27 mouse cellular contexts compared by ENCODE assay signal in genomic region chr2:148502321-148502720, GRCm38 (mm10). TPM values are rescaled to one million over a fixed set of nuclear protein-coding genes. Genes with fewer than 3 reads are reported as not detected.
DNase-seq lines count a peak whose midpoint lies in the region; ATAC-seq and TF ChIP-seq lines count a peak whose summit lies in the region.
"Had no signal": no experiment of that assay in that cellular context is flagged by ENCODE, and none has a peak within 500 bp of the region (broad histone marks: within the 10 kb centered on the region; RNA-seq: fewer than 3 reads in every experiment).

No protein-coding gene starts in this region.

- no peak overlapping the region for H3K9ac ChIP-seq in lung, embryonic 15.5 days
- H3K9ac ChIP-seq: embryonic facial prominence, embryonic 12.5 days; embryonic facial prominence, embryonic 15.5 days; forebrain, postnatal 0 days; heart, embryonic 12.5 days; heart, embryonic 15.5 days; hindbrain, embryonic 13.5 days; intestine, embryonic 15.5 days had no signal

- 46% methylated on average over 2 of the region's 2 CpGs for WGBS in lung, embryonic 15.5 days
- WGBS in lung, adult 2 months, result 50% methylated on average over 2 of the region's 2 CpGs

- no peaks in the 10 kb centered on the region for H3K9me3 ChIP-seq in lung, embryonic 15.5 days
- H3K9me3 ChIP-seq: embryonic facial prominence, embryonic 12.5 days; embryonic facial prominence, embryonic 15.5 days; heart, embryonic 12.5 days; heart, embryonic 15.5 days; hindbrain, embryonic 10.5 days; hindbrain, embryonic 13.5 days; intestine, embryonic 15.5 days had no signal

- no peak for TF ChIP-seq CTCF in gastrocnemius, adult 2 months (IDR thresholded peaks at IDR 0.05)
- no peak for TF ChIP-seq CTCF in lung, adult 2 months (IDR thresholded peaks at IDR 0.05; ENCODE audit: insufficient read depth, low read length)
- TF ChIP-seq CTCF in left cerebral cortex, adult 2 months (IDR thresholded peaks at IDR 0.05), result no peak

- ATAC-seq in lung, embryonic 15.5 days (ENCODE audit: borderline replicate concordance, extremely low read depth, low FRiP score, low TSS enrichment), result no peak
- ATAC-seq: forebrain, embryonic 14.5 days; forebrain, postnatal 0 days; hindbrain, embryonic 16.5 days; intestine, embryonic 15.5 days had no signal

- peak; percentile 52 for DNase-seq in gastrocnemius, adult 2 months
- DNase-seq in gastrocnemius, postnatal 14 days, result no peak
- no peak for DNase-seq in lung, adult 2 months
- DNase-seq in brain, adult 2 months (ENCODE audit: low read depth, low spot score), result peak; percentile 22
- DNase-seq in left cerebral cortex, adult 2 months (ENCODE audit: extremely low spot score in 1 of 2, low spot score in 2 of 2), result no peak
- DNase-seq: adrenal gland, adult 8-10 months; adrenal gland, postnatal 25 days; B cell, adult 2 months; cerebellum, adult 18-20 months; cerebellum, adult 9-10 months; cerebellum, postnatal 25 days; forebrain, postnatal 0 days; gastrocnemius, postnatal 25 days; heart, adult 18-20 months; heart, postnatal 10 days; heart, postnatal 36 days had no signal

- no peaks in the 10 kb centered on the region for H3K36me3 ChIP-seq in lung, embryonic 15.5 days
- H3K36me3 ChIP-seq: embryonic facial prominence, embryonic 12.5 days; embryonic facial prominence, embryonic 15.5 days; heart, embryonic 12.5 days; heart, embryonic 15.5 days; hindbrain, embryonic 10.5 days; hindbrain, embryonic 13.5 days; intestine, embryonic 15.5 days had no signal

- H3K27ac ChIP-seq in gastrocnemius, adult 2 months, result peak overlapping the region; percentile 84
- H3K27ac ChIP-seq in lung, embryonic 15.5 days, result peak overlapping the region; percentile 62
- no peak overlapping the region for H3K27ac ChIP-seq in left cerebral cortex, adult 2 months
- H3K27ac ChIP-seq: embryonic facial prominence, embryonic 12.5 days; embryonic facial prominence, embryonic 15.5 days; heart, embryonic 15.5 days; hindbrain, embryonic 10.5 days; hindbrain, embryonic 13.5 days; intestine, embryonic 15.5 days had no signal

- no peak overlapping the region for H3K4me3 ChIP-seq in gastrocnemius, adult 2 months
- no peak overlapping the region for H3K4me3 ChIP-seq in lung, embryonic 15.5 days
- no peak overlapping the region for H3K4me3 ChIP-seq in lung, adult 2 months (replicated peaks; ENCODE audit: extremely low read depth, low read depth, low read length)
- no peak overlapping the region for H3K4me3 ChIP-seq in left cerebral cortex, adult 2 months
- H3K4me3 ChIP-seq: embryonic facial prominence, embryonic 12.5 days; embryonic facial prominence, embryonic 15.5 days; heart, embryonic 12.5 days; heart, embryonic 15.5 days; hindbrain, embryonic 10.5 days; hindbrain, embryonic 13.5 days; intestine, embryonic 15.5 days had no signal

- peaks cover 29% of the 10 kb centered on the region for H3K4me1 ChIP-seq in lung, embryonic 15.5 days
- peaks cover 19% of the 10 kb centered on the region for H3K4me1 ChIP-seq in lung, adult 2 months (ENCODE audit: control insufficient read depth, insufficient read depth, low read length)
- H3K4me1 ChIP-seq: embryonic facial prominence, embryonic 12.5 days; embryonic facial prominence, embryonic 15.5 days; hindbrain, embryonic 10.5 days; hindbrain, embryonic 13.5 days; intestine, embryonic 15.5 days had no signal

- no peak for TF ChIP-seq POLR2A in lung, adult 2 months (IDR thresholded peaks at IDR 0.05; ENCODE audit: borderline replicate concordance, extremely low read depth, low read depth, low read length)

- H3K27me3 ChIP-seq in lung, embryonic 15.5 days, result no peaks in the 10 kb centered on the region
- H3K27me3 ChIP-seq: embryonic facial prominence, embryonic 12.5 days; embryonic facial prominence, embryonic 15.5 days; heart, embryonic 12.5 days; heart, embryonic 15.5 days; hindbrain, embryonic 13.5 days; intestine, embryonic 15.5 days had no signal

- intact Hi-C loops in gastrocnemius, adult 2 months (cut with DNase I), result loop anchor here (5.0 kb wide), 1 partner anchor 50 kb away; no protein-coding TSS in a partner anchor
- intact Hi-C loops in gastrocnemius, postnatal 14 days (cut with DNase I; ENCODE audit: low total_unique reads), result no loop called here
- intact Hi-C loops in left cerebral cortex, adult 2 months (cut with DNase I), result no loop called here

- no peak overlapping the region for H3K4me2 ChIP-seq in lung, embryonic 15.5 days
- H3K4me2 ChIP-seq: embryonic facial prominence, embryonic 12.5 days; embryonic facial prominence, embryonic 15.5 days; heart, embryonic 12.5 days; heart, embryonic 15.5 days; hindbrain, embryonic 13.5 days; intestine, embryonic 15.5 days had no signal

RNA-seq across cellular contexts. Expression of gene Cd93, which starts 59.0 kb away (rescaled TPM):
- 10 to 100 TPM; 12.6 to 16.5 TPM for total RNA-seq in gastrocnemius, adult 2 months (2021)
- total RNA-seq in gastrocnemius, postnatal 14 days (2021), result 10 to 100 TPM; 60.5 to 73.6 TPM
- 33.4 and 35.4 TPM in 2 replicates for polyA plus RNA-seq in lung, embryonic 15.5 days (2015; fragmentation: Nextera tagmentation; extraction: Ambion mirVana)
- 81.8 and 82.1 TPM in 2 replicates for polyA plus RNA-seq in lung, adult 2 months (2012; rRNA removed)
- total RNA-seq in left cerebral cortex, adult 2 months (2021), result 1 to 10 TPM; 5.0 to 5.2 TPM
- total RNA-seq: MEL had no signal

Comparison
In these comparisons a context has a peak if more than half of its experiments do, and no peak if none do; other contexts are left out.
1. DNase-seq: peak in gastrocnemius, adult 2 months (single experiment) and brain, adult 2 months (single experiment); none in gastrocnemius, postnatal 14 days (single experiment), lung, adult 2 months (single experiment) and left cerebral cortex, adult 2 months (0 of 2).